Mouse (Mus musculus): ENCODE data around the gene Trarg1. TPM values are rescaled to one million over a fixed set of nuclear protein-coding genes. Genes with fewer than 3 reads are reported as not detected.

Gene Trarg1
- polyA plus RNA-seq, 1 experiment = not detected

DNA sequence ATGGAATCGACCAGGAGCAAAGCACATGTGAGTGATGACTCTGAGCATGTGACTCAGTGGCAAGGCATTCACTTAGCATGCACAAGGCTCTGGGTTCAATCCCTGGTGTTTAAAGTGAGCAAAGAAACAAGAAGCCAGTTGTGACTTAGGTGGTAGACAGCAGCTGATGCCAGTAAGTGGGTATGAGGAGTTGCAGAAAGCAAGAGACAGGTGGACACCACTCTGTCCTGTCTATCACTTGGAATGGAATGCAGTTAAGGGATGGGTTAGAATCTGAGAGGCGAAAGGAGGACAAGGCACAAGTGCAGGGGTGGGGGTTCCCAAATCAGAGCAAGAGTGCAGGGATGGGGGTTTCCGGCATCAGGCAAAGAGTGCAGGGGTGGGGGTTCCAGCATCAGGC is 12.5 kb downstream of the Trarg1 start:
- peaks cover 2% of the 10 kb centered on the region for H3K4me1 ChIP-seq (ENCODE audit: control insufficient read depth, insufficient read depth, low read length)
- no peaks in the 10 kb centered on the region for H3K27me3 ChIP-seq (ENCODE audit: control insufficient read depth, insufficient read depth, low read length, poor library complexity, severe bottlenecking)
- no peaks in the 10 kb centered on the region for H3K9me3 ChIP-seq (replicated peaks; ENCODE audit: control insufficient read depth, insufficient read depth, low read length, poor library complexity, severe bottlenecking)
- no peaks in the 10 kb centered on the region for H3K36me3 ChIP-seq (ENCODE audit: control insufficient read depth, insufficient read depth, low read length, poor library complexity, severe bottlenecking)
- no peak overlapping the region for H3K27ac ChIP-seq (ENCODE audit: insufficient read depth, low read length)
- H3K4me3 ChIP-seq (ENCODE audit: low read depth, low read length) = no peak overlapping the region
- H3K9ac ChIP-seq (ENCODE audit: low read depth, poor library complexity, severe bottlenecking) = no peak overlapping the region
- no peak for TF ChIP-seq EP300 (IDR thresholded peaks at IDR 0.05; ENCODE audit: insufficient read depth, low read depth, low read length)
- no peak for TF ChIP-seq POLR2A (IDR thresholded peaks at IDR 0.05; ENCODE audit: insufficient read depth, low read length)
- TF ChIP-seq CTCF (IDR thresholded peaks at IDR 0.05; ENCODE audit: low read depth, low read length) = no peak

DNA sequence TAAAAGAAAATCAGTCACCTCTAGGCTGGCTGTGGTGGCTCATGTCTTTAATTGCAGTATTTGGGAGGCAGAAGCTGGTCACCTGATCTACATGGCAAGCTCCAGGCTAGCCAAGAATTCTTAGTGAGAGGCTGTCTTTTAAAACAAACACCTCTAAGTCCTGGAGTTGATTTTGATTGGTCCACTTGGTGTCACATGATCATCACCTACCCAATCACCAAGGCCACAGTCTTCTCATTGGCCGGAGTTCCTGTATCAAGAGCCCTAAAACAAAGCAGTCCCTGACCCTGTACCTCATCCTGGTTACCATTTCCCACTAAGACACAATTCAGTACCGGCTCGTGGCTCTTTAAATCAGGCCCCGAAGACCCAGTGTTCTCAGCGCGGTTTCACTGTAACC is 16.2 kb downstream of the Trarg1 start:
- H3K4me3 ChIP-seq (ENCODE audit: low read depth, low read length) = no peak overlapping the region
- H3K36me3 ChIP-seq (ENCODE audit: control insufficient read depth, insufficient read depth, low read length, poor library complexity, severe bottlenecking) = no peaks in the 10 kb centered on the region
- H3K27me3 ChIP-seq (ENCODE audit: control insufficient read depth, insufficient read depth, low read length, poor library complexity, severe bottlenecking) = no peaks in the 10 kb centered on the region
- no peak overlapping the region for H3K9ac ChIP-seq (ENCODE audit: low read depth, poor library complexity, severe bottlenecking)
- no peak for TF ChIP-seq CTCF (IDR thresholded peaks at IDR 0.05; ENCODE audit: low read depth, low read length)
- TF ChIP-seq EP300 (IDR thresholded peaks at IDR 0.05; ENCODE audit: insufficient read depth, low read depth, low read length) = no peak
- TF ChIP-seq POLR2A (IDR thresholded peaks at IDR 0.05; ENCODE audit: insufficient read depth, low read length) = no peak
- peaks cover 2% of the 10 kb centered on the region for H3K4me1 ChIP-seq (ENCODE audit: control insufficient read depth, insufficient read depth, low read length)
- no peaks in the 10 kb centered on the region for H3K9me3 ChIP-seq (replicated peaks; ENCODE audit: control insufficient read depth, insufficient read depth, low read length, poor library complexity, severe bottlenecking)
- no peak overlapping the region for H3K27ac ChIP-seq (ENCODE audit: insufficient read depth, low read length)

DNA sequence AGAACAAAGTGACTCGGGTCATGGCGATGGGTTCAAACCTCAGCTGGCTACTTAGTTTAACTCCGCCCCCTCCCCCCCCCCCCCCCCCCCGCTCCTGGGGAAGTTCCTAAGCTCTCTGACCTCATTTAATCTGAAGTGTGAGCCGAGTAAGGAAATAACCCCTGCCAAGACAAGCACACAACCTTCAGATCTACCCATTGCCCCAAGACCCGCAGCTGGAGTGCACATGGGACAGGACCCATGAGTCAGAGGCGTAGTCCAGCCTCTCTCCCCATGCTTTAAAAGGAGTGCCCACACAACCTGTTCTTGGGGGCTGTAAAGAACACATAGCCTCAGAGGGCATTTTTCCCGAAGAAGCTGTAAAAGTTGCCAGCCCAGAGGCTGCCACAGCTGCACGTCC is 20.0 kb downstream of the Trarg1 start:
- Histone ChIP-seq H3K27ac (ENCODE audit: insufficient read depth, low read length) (no peak overlapping the region), H3K27me3 (ENCODE audit: control insufficient read depth, insufficient read depth, low read length, poor library complexity, severe bottlenecking) (no peaks in the 10 kb centered on the region)

DNA sequence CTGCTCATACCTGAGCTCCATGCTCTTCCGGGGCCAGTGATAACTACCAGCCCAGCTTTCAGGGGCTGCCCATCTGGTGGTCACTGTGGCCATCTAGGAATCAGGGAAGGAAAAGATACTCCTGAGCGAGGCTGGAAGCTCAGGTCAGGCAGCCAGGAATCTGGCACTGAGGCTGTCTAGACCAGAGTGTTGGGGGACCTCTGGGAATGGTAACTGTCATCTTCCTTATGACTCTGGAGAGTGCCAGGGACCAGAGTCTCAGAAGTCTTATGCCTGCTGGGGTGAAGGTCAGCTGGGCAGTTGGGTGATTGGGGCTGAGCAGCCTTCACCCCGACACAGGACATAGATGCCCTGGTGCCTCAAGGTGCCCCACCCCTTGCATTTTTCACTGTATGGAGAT is 28.0 kb downstream of the Trarg1 start:
- Histone ChIP-seq H3K4me1 (ENCODE audit: control insufficient read depth, insufficient read depth, low read length) (peaks cover 2% of the 10 kb centered on the region), H3K36me3 (ENCODE audit: control insufficient read depth, insufficient read depth, low read length, poor library complexity, severe bottlenecking) (no peaks in the 10 kb centered on the region), H3K9ac (ENCODE audit: low read depth, poor library complexity, severe bottlenecking) (no peak overlapping the region), H3K4me3 (ENCODE audit: low read depth, low read length) (no peak overlapping the region), H3K9me3 (replicated peaks; ENCODE audit: control insufficient read depth, insufficient read depth, low read length, poor library complexity, severe bottlenecking) (no peaks in the 10 kb centered on the region), H3K27me3 (ENCODE audit: control insufficient read depth, insufficient read depth, low read length, poor library complexity, severe bottlenecking) (no peaks in the 10 kb centered on the region), H3K27ac (ENCODE audit: insufficient read depth, low read length) (no peak overlapping the region)
- TF ChIP-seq EP300 (IDR thresholded peaks at IDR 0.05; ENCODE audit: insufficient read depth, low read depth, low read length) (no peak), CTCF (IDR thresholded peaks at IDR 0.05; ENCODE audit: low read depth, low read length) (no peak), POLR2A (IDR thresholded peaks at IDR 0.05; ENCODE audit: insufficient read depth, low read length) (no peak)

More for the DNA sequence above, 20.0 kb downstream of the Trarg1 start:
- peak overlapping the region; percentile 28 for H3K4me3 ChIP-seq (ENCODE audit: low read depth, low read length)
- H3K36me3 ChIP-seq (ENCODE audit: control insufficient read depth, insufficient read depth, low read length, poor library complexity, severe bottlenecking) = no peaks in the 10 kb centered on the region
- peaks cover 2% of the 10 kb centered on the region for H3K4me1 ChIP-seq (ENCODE audit: control insufficient read depth, insufficient read depth, low read length)
- TF ChIP-seq POLR2A (IDR thresholded peaks at IDR 0.05; ENCODE audit: insufficient read depth, low read length) (no peak), CTCF (IDR thresholded peaks at IDR 0.05; ENCODE audit: low read depth, low read length) (no peak), EP300 (IDR thresholded peaks at IDR 0.05; ENCODE audit: insufficient read depth, low read depth, low read length) (no peak)
- H3K9me3 ChIP-seq (replicated peaks; ENCODE audit: control insufficient read depth, insufficient read depth, low read length, poor library complexity, severe bottlenecking) = no peaks in the 10 kb centered on the region
- 0 out of 2 replicates have a peak overlapping the region, but pooled peaks have one; percentile 34 for H3K9ac ChIP-seq (ENCODE audit: low read depth, poor library complexity, severe bottlenecking)

DNA sequence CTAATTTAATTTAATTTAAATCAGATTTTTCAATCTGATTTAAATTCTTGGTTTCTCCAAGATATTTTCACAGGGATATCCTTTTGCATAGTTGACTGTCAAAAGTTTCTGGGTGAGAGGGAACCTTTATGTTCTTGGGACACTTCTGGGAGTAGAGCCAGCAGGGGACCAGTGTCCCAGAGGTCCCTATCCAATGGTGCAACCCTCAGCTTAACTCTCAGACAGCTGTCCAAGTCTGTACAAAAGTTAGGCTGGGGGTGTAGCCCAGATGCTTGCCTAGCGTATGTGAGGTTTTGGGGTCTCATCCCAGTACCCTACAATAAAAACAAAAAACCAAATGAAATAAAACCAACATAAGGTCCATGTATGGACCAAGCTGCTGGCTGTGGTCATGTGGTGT is 28.5 kb downstream of the Trarg1 start:
- H3K27ac ChIP-seq (ENCODE audit: insufficient read depth, low read length) = no peak overlapping the region
- H3K4me3 ChIP-seq (ENCODE audit: low read depth, low read length) = no peak overlapping the region
- H3K27me3 ChIP-seq (ENCODE audit: control insufficient read depth, insufficient read depth, low read length, poor library complexity, severe bottlenecking) = no peaks in the 10 kb centered on the region
- H3K36me3 ChIP-seq (ENCODE audit: control insufficient read depth, insufficient read depth, low read length, poor library complexity, severe bottlenecking) = no peaks in the 10 kb centered on the region
- H3K4me1 ChIP-seq (ENCODE audit: control insufficient read depth, insufficient read depth, low read length) = peaks cover 2% of the 10 kb centered on the region
- no peak for TF ChIP-seq POLR2A (IDR thresholded peaks at IDR 0.05; ENCODE audit: insufficient read depth, low read length)
- TF ChIP-seq CTCF (IDR thresholded peaks at IDR 0.05; ENCODE audit: low read depth, low read length) = no peak
- TF ChIP-seq EP300 (IDR thresholded peaks at IDR 0.05; ENCODE audit: insufficient read depth, low read depth, low read length) = no peak
- H3K9ac ChIP-seq (ENCODE audit: low read depth, poor library complexity, severe bottlenecking) = no peak overlapping the region
- H3K9me3 ChIP-seq (replicated peaks; ENCODE audit: control insufficient read depth, insufficient read depth, low read length, poor library complexity, severe bottlenecking) = no peaks in the 10 kb centered on the region

DNA sequence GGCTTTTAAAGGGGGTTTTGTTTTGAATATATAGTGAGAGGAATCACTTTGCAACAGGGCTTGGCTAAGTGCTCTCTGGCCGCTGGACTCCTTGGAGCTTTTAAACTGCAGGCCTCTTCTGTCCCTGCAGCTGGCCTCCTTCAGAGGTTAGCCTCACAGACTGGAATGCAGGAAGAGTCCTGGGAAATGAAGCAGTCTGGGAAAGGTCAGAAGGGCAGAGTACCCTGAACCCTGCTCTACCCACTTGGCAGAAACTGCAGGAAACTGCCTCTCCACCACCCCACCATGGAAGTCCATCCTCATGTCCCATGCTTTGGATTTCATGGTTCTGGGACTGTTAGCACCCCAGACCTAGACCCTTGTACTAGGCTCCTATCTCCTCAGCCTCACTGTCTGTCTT is 29.3 kb downstream of the Trarg1 start:
- Histone ChIP-seq H3K9ac (ENCODE audit: low read depth, poor library complexity, severe bottlenecking) (no peak overlapping the region), H3K4me3 (ENCODE audit: low read depth, low read length) (no peak overlapping the region), H3K27me3 (ENCODE audit: control insufficient read depth, insufficient read depth, low read length, poor library complexity, severe bottlenecking) (no peaks in the 10 kb centered on the region), H3K27ac (ENCODE audit: insufficient read depth, low read length) (no peak overlapping the region), H3K9me3 (replicated peaks; ENCODE audit: control insufficient read depth, insufficient read depth, low read length, poor library complexity, severe bottlenecking) (no peaks in the 10 kb centered on the region), H3K36me3 (ENCODE audit: control insufficient read depth, insufficient read depth, low read length, poor library complexity, severe bottlenecking) (no peaks in the 10 kb centered on the region), H3K4me1 (ENCODE audit: control insufficient read depth, insufficient read depth, low read length) (peaks cover 2% of the 10 kb centered on the region)
- TF ChIP-seq POLR2A (IDR thresholded peaks at IDR 0.05; ENCODE audit: insufficient read depth, low read length) (no peak), CTCF (IDR thresholded peaks at IDR 0.05; ENCODE audit: low read depth, low read length) (no peak), EP300 (IDR thresholded peaks at IDR 0.05; ENCODE audit: insufficient read depth, low read depth, low read length) (no peak)

Data from ES-Bruce4 (cell line).